Mouse (Mus musculus) liver, postnatal 0 days (tissue): ENCODE measurements around the gene Crxos.
A peak's percentile ranks its signal among the peaks of the same experiment; 100 is the strongest.

Experiments
- CTCF ChIP-seq: sonication (generic); IDR thresholded peaks from 2 replicates; pipeline ENCODE4 v1.5.1; 2016; ENCODE audit warnings: antibody characterized with exemption, low read depth
- EP300 ChIP-seq: IDR thresholded peaks from 2 replicates; pipeline ENCODE4 v1.6.1; 2016; ENCODE audit warnings: antibody characterized with exemption, low read depth, mild to moderate bottlenecking

GRCm38 (mm10) chr7:15948381-15948941, 66.0 kb downstream of the Crxos start:
- peak; percentile 96 for TF ChIP-seq CTCF
- no peak for TF ChIP-seq EP300
